In the genomic region with DNA sequence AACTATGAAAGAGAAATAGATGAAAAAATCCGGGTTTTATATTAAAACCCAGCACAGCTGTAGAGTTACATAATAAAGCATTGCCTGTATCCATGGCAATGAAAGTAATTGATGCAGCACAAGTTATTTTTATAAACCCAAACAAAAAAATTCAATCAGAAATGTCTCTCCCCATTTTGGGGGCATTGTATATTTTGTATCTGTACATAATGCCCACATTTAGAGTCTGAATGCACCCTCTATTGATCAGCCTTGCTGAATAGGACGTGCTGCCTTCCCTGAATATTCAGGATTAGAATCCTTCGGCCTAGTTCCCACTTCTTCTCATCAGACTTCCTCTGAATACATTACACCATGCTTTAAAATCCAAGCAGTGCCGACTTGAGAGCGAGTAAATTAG, we compare ENCODE assay signal across 18 mouse cellular contexts.
DNase-seq lines count a peak whose midpoint lies in the region; ATAC-seq lines count a peak whose summit lies in the region.
"Had no signal": no experiment of that assay in that cellular context is flagged by ENCODE, and none has a peak within 500 bp of the region (broad histone marks: within the 10 kb centered on the region; RNA-seq: fewer than 3 reads in every experiment).

No protein-coding gene starts in this region.

- H3K9ac ChIP-seq in forebrain, embryonic 13.5 days: no peak overlapping the region
- H3K9ac ChIP-seq in midbrain, embryonic 16.5 days (ENCODE audit: low read depth, low read length): no peak overlapping the region
- H3K9ac ChIP-seq in intestine, embryonic 16.5 days (ENCODE audit: low read depth, low read length): no peak overlapping the region
- H3K9ac ChIP-seq: hindbrain, embryonic 13.5 days; limb, embryonic 13.5 days had no signal

- no peaks in the 10 kb centered on the region for H3K36me3 ChIP-seq in forebrain, embryonic 13.5 days (ENCODE audit: poor library complexity, severe bottlenecking)
- H3K36me3 ChIP-seq in midbrain, embryonic 16.5 days (ENCODE audit: control insufficient read depth, insufficient read depth, low read length): no peaks in the 10 kb centered on the region
- no peaks in the 10 kb centered on the region for H3K36me3 ChIP-seq in intestine, embryonic 16.5 days (ENCODE audit: control insufficient read depth, insufficient read depth, low read length)
- H3K36me3 ChIP-seq: embryonic facial prominence, embryonic 10.5 days; hindbrain, embryonic 13.5 days; limb, embryonic 13.5 days had no signal

- no peaks in the 10 kb centered on the region for H3K9me3 ChIP-seq in forebrain, embryonic 13.5 days (replicated peaks)
- H3K9me3 ChIP-seq in midbrain, embryonic 16.5 days (replicated peaks; ENCODE audit: control insufficient read depth, low read length, poor library complexity, severe bottlenecking): no peaks in the 10 kb centered on the region
- no peaks in the 10 kb centered on the region for H3K9me3 ChIP-seq in intestine, embryonic 16.5 days (ENCODE audit: control insufficient read depth, low read length)
- H3K9me3 ChIP-seq: embryonic facial prominence, embryonic 10.5 days; hindbrain, embryonic 13.5 days; limb, embryonic 13.5 days had no signal

- 13% methylated on average over 5 of the region's 5 CpGs for WGBS in forebrain, embryonic 13.5 days
- 18% methylated on average over 5 of the region's 5 CpGs for WGBS in midbrain, embryonic 16.5 days
- WGBS in intestine, embryonic 16.5 days: 80% methylated on average over 5 of the region's 5 CpGs

- ATAC-seq in forebrain, embryonic 13.5 days: peak; percentile 61; the same call in 1 of the 2 replicates
- no peak for ATAC-seq in midbrain, embryonic 16.5 days
- ATAC-seq in intestine, embryonic 16.5 days: no peak
- ATAC-seq: intestine, postnatal 0 days had no signal

- H3K27ac ChIP-seq in forebrain, embryonic 13.5 days: no peak overlapping the region
- peak overlapping the region; percentile 67 for H3K27ac ChIP-seq in midbrain, embryonic 16.5 days (ENCODE audit: low read length)
- H3K27ac ChIP-seq in intestine, embryonic 16.5 days (ENCODE audit: low read length): no peak overlapping the region
- H3K27ac ChIP-seq: embryonic facial prominence, embryonic 10.5 days; hindbrain, embryonic 13.5 days; limb, embryonic 13.5 days; macrophage had no signal

- peaks cover 31% of the 10 kb centered on the region for H3K4me1 ChIP-seq in forebrain, embryonic 13.5 days
- peaks cover 14% of the 10 kb centered on the region for H3K4me1 ChIP-seq in midbrain, embryonic 16.5 days (ENCODE audit: control insufficient read depth, insufficient read depth, low read length)
- H3K4me1 ChIP-seq in intestine, embryonic 16.5 days (ENCODE audit: control insufficient read depth, insufficient read depth, low read length): no peaks in the 10 kb centered on the region
- H3K4me1 ChIP-seq: embryonic facial prominence, embryonic 10.5 days; limb, embryonic 13.5 days had no signal

- peak; percentile 23 to 63 for DNase-seq in frontal cortex, postnatal 36 days (ENCODE audit: low spot score in 2 of 2)
- no peak for DNase-seq in frontal cortex, postnatal 10 days (ENCODE audit: low spot score in 2 of 2)
- peak; percentile 15 to 46 for DNase-seq in left cerebral cortex, adult 9 months (ENCODE audit: low spot score in 2 of 2)
- no peak for DNase-seq in lung, adult 18-20 months
- no peak for DNase-seq in urinary bladder, postnatal 25 days (ENCODE audit: low spot score)
- DNase-seq: cerebellum, adult 9-11 months; kidney, postnatal 36 days; lung, adult 2 months; right cerebral cortex, postnatal 4 days; thymus, postnatal 36 days had no signal

- H3K27me3 ChIP-seq in forebrain, embryonic 13.5 days: no peaks in the 10 kb centered on the region
- H3K27me3 ChIP-seq in midbrain, embryonic 16.5 days (ENCODE audit: control insufficient read depth, insufficient read depth, low read depth, low read length): no peaks in the 10 kb centered on the region
- H3K27me3 ChIP-seq in intestine, embryonic 16.5 days (replicated peaks; ENCODE audit: control insufficient read depth, insufficient read depth, low read length): no peaks in the 10 kb centered on the region
- H3K27me3 ChIP-seq: hindbrain, embryonic 13.5 days; limb, embryonic 13.5 days had no signal

- H3K4me3 ChIP-seq in forebrain, embryonic 13.5 days: no peak overlapping the region
- no peak overlapping the region for H3K4me3 ChIP-seq in midbrain, embryonic 16.5 days (ENCODE audit: low read depth, low read length)
- no peak overlapping the region for H3K4me3 ChIP-seq in intestine, embryonic 16.5 days (ENCODE audit: low read length)
- H3K4me3 ChIP-seq: embryonic facial prominence, embryonic 10.5 days; hindbrain, embryonic 13.5 days; limb, embryonic 13.5 days had no signal

- no peak overlapping the region for H3K4me2 ChIP-seq in forebrain, embryonic 13.5 days
- no peak overlapping the region for H3K4me2 ChIP-seq in midbrain, embryonic 16.5 days (ENCODE audit: low read length)
- no peak overlapping the region for H3K4me2 ChIP-seq in intestine, embryonic 16.5 days (ENCODE audit: low read depth, low read length)
- H3K4me2 ChIP-seq: hindbrain, embryonic 13.5 days; limb, embryonic 13.5 days had no signal

Comparison
In these comparisons a context has a peak if more than half of its experiments do, and no peak if none do; other contexts are left out.
1. DNase-seq: peak in frontal cortex, postnatal 36 days (2 of 2) and left cerebral cortex, adult 9 months (2 of 2); none in frontal cortex, postnatal 10 days (0 of 2), lung, adult 18-20 months (0 of 2) and urinary bladder, postnatal 25 days (single experiment).